Mouse (Mus musculus) ES-E14 (cell line): ENCODE results near the gene Ptprg. TPM values are rescaled to one million over a fixed set of nuclear protein-coding genes. Genes with fewer than 3 reads are reported as not detected.

Experiments
- DNase-seq: peaks from one replicate; pipeline ENCODE4 v3.0.0-alpha.2; 2013; ENCODE audit warnings: low read depth, low spot score
- H3K27ac ChIP-seq: 2 replicates; pipeline ENCODE4 v1.5.1; 2012; ENCODE audit warnings: low read depth, mild to moderate bottlenecking, low read length, moderate library complexity, mixed read lengths; ENCODE audit not compliant: poor library complexity, insufficient read depth, severe bottlenecking
- H3K36me3 ChIP-seq: 2 replicates; pipeline ENCODE4 v1.6.1; 2012; ENCODE audit warnings: mild to moderate bottlenecking, low read length, moderate library complexity, mixed read lengths; ENCODE audit not compliant: control insufficient read depth, poor library complexity, insufficient read depth, severe bottlenecking
- H3K4me1 ChIP-seq, 2 experiments: fragments of 150-350 bp in 1 of 2; sonication (generic) in 1 of 2; 2 replicates each; pipeline ENCODE4 v1.6.1; 2012; ENCODE audit warnings: low read length in 2 of 2, mild to moderate bottlenecking in 1 of 2, mixed read lengths in 1 of 2; ENCODE audit not compliant: control insufficient read depth in 2 of 2, insufficient read depth in 2 of 2, poor library complexity in 1 of 2
- H3K4me3 ChIP-seq, 2 experiments: fragments of 150-350 bp in 1 of 2; sonication (generic) in 1 of 2; 2 replicates each; pipeline ENCODE4 v1.5.1; 2012; ENCODE audit warnings: low read length in 2 of 2, low read depth in 1 of 2, mild to moderate bottlenecking in 1 of 2, mixed read lengths in 1 of 2; ENCODE audit not compliant: insufficient read depth in 1 of 2, poor library complexity in 1 of 2, severe bottlenecking in 1 of 2
- H3K9ac ChIP-seq: 2 replicates; pipeline ENCODE4 v1.6.1; 2012; ENCODE audit warnings: low read depth, mild to moderate bottlenecking, low read length, mixed read lengths; ENCODE audit not compliant: poor library complexity, insufficient read depth, severe bottlenecking
- H3K9me3 ChIP-seq: fragments of 150-350 bp; sonication (generic); 2 replicates; pipeline ENCODE4 v1.6.1; 2012; ENCODE audit warnings: low read depth, mild to moderate bottlenecking, low read length; ENCODE audit not compliant: control insufficient read depth, insufficient read depth
- CHD2 ChIP-seq: IDR thresholded peaks from 2 replicates; pipeline ENCODE4 v1.6.1; 2014; ENCODE audit warnings: mild to moderate bottlenecking, low read depth, low read length, inconsistent platforms
- HCFC1 ChIP-seq: IDR thresholded peaks from 2 replicates; pipeline ENCODE4 v1.6.1; 2012; ENCODE audit warnings: low read length, inconsistent platforms, borderline replicate concordance; ENCODE audit not compliant: insufficient read depth
- MAFK ChIP-seq: IDR thresholded peaks from 2 replicates; pipeline ENCODE4 v1.6.1; 2014; ENCODE audit warnings: mild to moderate bottlenecking, low read depth, low read length, inconsistent platforms; ENCODE audit not compliant: insufficient read depth
- ZC3H11A ChIP-seq: IDR thresholded peaks from 2 replicates; pipeline ENCODE4 v1.6.1; 2012; ENCODE audit warnings: low read depth, mild to moderate bottlenecking, inconsistent platforms, low read length, borderline replicate concordance
- ZNF384 ChIP-seq: IDR thresholded peaks from 2 replicates; pipeline ENCODE4 v1.6.1; 2012; ENCODE audit warnings: low read depth, low read length, inconsistent platforms
- in situ Hi-C, 2 experiments: fragments of 600-800 bp; cut with MboI; formaldehyde crosslinking; loops; one replicate each; pipeline ENCODE4 v1.15.1; 2025; ENCODE audit warnings: low sequenced_read_pairs in 2 of 2, inconsistent platforms in 1 of 2; ENCODE audit not compliant: unreplicated experiment in 2 of 2
- total RNA-seq: library from RNA; depleted of rRNA; stranded (reverse); fragments of 300-350 nt; gene quantifications from 2 replicates; pipeline ENCODE4 v1.2.3, GENCODE M21; 2012

The Ptprg gene
- total RNA-seq, 1 experiment: 59.8 TPM

DNA sequence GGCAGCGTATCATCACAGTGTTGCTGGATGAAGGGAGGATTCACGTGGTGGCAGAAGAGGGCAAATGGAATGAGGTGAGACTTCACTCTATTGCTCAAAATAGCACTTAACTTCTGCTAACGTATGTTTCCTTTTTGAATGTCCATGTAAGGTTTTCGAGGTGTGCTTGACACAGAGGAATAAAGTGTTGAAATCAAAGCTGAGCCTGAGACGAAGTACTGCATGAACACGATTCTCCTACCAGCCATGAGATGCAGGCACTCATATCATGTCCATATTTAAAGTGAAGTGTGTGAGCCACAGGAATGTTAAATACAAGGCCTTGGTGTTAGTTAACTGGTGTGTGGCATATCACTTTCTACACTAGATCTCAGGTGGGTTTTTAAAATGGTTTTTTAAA, 320.9 kb downstream of the Ptprg start:
- H3K4me3 ChIP-seq: no peak overlapping the region
- H3K27ac ChIP-seq: no peak overlapping the region
- no peak overlapping the region for H3K9ac ChIP-seq
- no peak for DNase-seq
- TF ChIP-seq CHD2: no peak
- TF ChIP-seq ZNF384: no peak
- no peak for TF ChIP-seq MAFK
- no peak for TF ChIP-seq HCFC1
- no peak for TF ChIP-seq ZC3H11A
- in situ Hi-C loops: loop anchor here in 1 of 2 experiments (25.0 kb wide), 1 partner anchor 88 kb away; no protein-coding TSS in a partner anchor
- no peaks in the 10 kb centered on the region for H3K9me3 ChIP-seq
- H3K4me1 ChIP-seq: no peaks in the 10 kb centered on the region
- no peaks in the 10 kb centered on the region for H3K36me3 ChIP-seq

DNA sequence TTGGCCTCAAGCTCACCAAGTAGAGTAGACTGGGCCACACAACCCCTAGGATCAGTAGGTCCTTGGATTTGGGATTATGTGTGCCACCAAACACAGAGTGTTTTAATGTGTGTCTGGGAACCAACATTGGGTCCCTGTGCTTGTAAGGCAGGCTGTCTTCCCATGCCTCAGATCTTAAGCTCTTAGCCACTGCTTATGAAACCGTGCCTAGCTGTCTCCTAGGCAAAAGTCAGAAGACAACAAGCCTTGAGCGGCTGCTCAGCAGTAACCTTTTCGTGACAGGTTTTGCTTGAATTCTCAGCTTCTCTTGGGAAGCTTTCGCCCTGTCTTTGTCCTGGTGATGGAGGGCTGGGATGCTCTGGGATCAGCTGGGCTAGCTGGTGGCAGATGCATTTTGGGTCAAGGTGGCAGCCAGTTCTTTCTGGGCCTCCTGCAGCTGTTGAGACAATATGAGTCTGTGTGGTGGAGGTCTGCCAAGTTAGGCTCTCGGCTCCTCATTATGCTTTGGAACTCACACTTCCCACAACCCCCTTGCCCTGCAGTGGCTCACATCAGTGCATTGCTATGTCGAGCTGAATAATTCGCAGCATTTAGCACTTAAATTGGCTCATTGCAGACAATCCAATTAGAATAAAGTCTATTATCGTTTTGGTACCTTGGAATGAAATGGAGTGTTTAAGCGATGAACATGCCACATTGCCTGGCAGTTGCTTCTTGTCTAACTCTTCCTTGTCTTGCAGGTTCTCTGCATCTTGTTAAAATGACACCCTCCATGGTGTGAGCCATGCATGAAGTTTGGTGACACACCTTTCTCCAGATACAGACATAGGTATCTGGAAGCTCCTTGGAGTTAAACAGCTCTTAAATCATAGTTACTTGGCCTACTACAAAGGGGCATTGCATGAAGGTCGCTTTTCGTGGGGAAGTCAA, 321.9 kb downstream of the Ptprg start:
- DNase-seq: no peak
- Histone ChIP-seq H3K9ac (no peak overlapping the region), H3K27ac (no peak overlapping the region), H3K4me3 (no peak overlapping the region), H3K4me1 (no peaks in the 10 kb centered on the region), H3K9me3 (no peaks in the 10 kb centered on the region), H3K36me3 (no peaks in the 10 kb centered on the region)
- TF ChIP-seq CHD2 (no peak), ZNF384 (no peak), MAFK (no peak), HCFC1 (no peak), ZC3H11A (no peak)
- in situ Hi-C loops: loop anchor here in 1 of 2 experiments (25.0 kb wide), 1 partner anchor 87 kb away; no protein-coding TSS in a partner anchor

DNA sequence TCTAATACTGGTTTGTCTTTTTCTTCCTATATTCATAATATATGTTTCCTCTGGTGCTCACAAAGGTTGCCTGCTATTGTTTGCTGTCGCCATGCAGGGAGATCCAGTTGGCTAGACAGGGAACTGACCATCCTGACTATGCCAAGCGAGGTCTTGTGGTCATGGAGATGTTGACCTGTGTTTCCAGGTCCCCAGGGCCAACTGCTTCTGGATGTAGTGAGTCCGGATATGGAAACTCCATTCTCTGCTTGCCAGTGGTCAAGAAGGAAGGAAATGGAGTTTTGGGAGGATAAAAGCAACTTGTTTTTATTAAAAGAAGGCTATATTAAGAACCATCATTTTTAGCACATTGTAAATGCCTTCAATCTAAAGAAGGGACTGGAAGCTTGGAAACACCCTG, 327.8 kb downstream of the Ptprg start:
- H3K4me3 ChIP-seq: no peak overlapping the region
- no peaks in the 10 kb centered on the region for H3K9me3 ChIP-seq
- in situ Hi-C loops: no loop called here
- TF ChIP-seq MAFK (no peak), ZNF384 (no peak), CHD2 (no peak), HCFC1 (no peak), ZC3H11A (no peak)
- no peak overlapping the region for H3K9ac ChIP-seq
- no peaks in the 10 kb centered on the region for H3K36me3 ChIP-seq
- no peaks in the 10 kb centered on the region; a peak in 1 of 4 replicates for H3K4me1 ChIP-seq
- H3K27ac ChIP-seq: no peak overlapping the region
- DNase-seq: no peak

DNA sequence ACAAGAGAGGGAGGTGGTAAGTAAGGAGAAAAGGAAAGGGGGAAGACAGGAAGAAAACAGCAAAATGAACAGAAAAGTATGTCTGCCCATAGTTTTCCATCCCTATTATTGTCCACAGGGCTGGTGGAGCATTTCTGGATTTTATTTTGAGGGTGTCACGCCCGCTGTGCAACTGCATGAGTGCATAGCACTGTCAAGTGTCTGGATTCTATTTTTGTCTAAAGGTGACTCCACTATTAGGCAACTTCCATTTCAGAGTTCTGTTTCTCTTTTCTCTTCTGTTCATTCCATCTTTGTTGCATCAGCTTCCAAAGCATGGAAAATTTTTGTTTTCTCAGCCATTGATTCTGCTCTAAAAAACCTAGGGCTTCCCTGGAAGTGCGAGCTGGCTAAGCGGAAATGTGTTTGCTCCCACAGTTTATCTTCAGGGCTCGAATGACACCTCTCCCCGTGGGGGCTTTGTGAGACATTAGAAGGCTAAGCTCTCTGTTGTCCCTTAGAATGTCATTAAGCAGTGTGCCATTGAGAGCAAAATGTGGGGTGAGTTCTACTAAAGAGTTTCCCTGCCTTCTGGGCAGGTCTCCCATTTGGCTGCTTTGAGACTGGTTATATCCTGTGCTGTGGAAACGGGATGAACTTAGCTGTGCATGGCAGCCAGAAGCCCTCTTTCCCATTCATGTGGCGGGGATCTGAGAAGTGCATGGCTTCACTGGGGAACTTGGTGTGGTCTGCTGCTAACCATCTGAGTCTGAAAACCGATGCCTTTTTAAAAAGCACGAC, 330.0 kb downstream of the Ptprg start:
- no peaks in the 10 kb centered on the region; a peak in 1 of 4 replicates for H3K4me1 ChIP-seq
- TF ChIP-seq CHD2: no peak
- DNase-seq: no peak
- H3K36me3 ChIP-seq: no peaks in the 10 kb centered on the region
- H3K4me3 ChIP-seq: no peak overlapping the region
- no peaks in the 10 kb centered on the region for H3K9me3 ChIP-seq
- no peak overlapping the region for H3K9ac ChIP-seq
- in situ Hi-C loops: no loop called here
- H3K27ac ChIP-seq: no peak overlapping the region
